Mouse (Mus musculus): ENCODE data around the gene Art3. TPM values are rescaled to one million over a fixed set of nuclear protein-coding genes. Genes with fewer than 3 reads are reported as not detected.

Gene Art3
- total RNA-seq, 2 experiments from 2014 or later: 10.2 to 11.8 TPM

DNA sequence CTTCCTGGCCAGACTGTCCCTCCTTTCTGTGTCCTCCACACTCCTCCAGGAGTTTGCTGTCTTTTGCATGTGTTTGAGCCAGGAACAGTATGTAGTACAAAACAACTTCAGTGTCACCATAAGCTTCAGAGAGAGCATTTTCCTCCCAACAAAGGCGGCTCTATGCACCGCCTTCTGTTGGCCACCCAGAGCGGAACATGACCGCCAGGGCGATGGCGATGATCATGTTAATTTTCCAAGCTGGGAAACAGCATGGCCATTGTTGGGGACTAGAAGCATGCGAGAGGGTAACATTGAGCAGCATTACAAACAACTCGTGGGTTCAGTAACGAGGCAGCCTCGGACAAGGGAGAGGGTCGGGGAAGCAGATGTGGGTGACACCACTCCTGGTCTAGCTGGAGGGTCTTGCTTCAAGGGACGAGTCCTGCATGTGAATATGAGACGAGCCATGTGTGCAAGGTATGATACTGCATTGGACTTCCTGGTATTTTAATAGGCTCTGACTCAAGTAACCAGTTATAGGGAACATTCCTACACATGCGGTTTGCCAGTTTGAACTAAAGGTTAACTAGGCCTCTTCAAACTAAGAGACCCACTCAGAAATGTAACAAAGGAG, 39.8 kb downstream of the Art3 start:
- DNase-seq (ENCODE audit: low spot score in 2 of 2): no peak
- intact Hi-C loops (cut with DNase I): no loop called here

DNA sequence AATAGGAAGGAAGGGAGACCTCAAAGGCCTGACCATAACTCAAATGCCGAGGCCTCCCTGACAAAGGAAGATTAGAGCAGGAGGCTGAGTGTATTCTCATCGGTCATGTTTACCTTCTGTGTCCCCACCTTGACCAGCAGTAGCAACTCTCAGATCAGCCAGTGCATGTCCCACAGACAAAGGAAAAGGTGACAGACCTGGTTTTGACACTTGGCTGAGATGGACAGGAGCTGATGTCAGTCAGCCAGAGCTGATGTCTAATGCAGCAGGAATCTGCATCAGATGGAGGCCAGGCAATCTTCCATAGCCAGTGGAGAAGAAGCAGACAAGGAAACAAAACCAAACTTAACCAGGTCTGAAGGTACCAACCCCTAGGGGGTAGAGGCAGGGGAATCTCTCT, 41.0 kb downstream of the Art3 start:
- no peak for DNase-seq (ENCODE audit: low spot score in 2 of 2)
- intact Hi-C loops (cut with DNase I): no loop called here

DNA sequence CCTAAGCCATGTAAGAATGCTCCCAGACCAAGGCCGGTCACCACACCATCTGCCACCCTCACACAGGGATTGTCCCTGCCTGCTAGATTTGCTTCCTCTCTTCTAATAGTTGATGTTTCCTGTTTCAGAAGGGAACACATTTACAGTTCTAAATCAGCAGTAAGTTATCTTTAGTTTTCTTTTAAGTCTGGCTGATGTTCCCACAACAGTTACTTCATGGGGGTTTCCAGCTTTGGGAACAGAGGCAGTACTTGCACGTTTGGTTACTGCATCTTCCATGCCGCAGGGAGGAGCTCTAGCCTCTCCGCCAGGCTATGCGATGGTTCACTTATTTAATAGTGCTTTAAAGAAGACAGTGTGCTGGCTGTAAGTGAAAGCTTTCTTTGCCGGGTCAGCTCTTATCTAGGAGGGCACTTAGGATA, 43.1 kb downstream of the Art3 start:
- DNase-seq (ENCODE audit: low spot score in 2 of 2): no peak
- intact Hi-C loops (cut with DNase I): no loop called here

DNA sequence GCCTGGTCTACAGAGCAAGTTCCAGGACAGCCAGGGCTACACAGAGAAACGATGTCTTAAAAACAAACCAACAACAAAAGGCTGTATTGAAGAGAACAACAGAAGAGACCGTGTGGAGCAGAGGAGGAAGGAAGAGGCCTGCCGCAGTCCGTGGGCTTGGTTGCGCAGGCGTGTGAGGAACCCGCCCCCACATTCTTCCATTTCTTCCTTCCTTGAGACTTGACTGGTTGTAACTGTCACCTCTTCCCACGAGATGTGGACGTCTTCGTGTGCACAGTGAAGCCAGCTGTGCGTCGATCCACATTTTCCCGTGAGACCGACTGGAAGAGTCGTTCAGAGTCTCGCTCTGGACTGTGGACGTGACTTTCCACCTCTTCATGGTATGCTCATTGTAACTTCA, 43.7 kb downstream of the Art3 start:
- intact Hi-C loops (cut with DNase I): no loop called here
- no peak for DNase-seq (ENCODE audit: low spot score in 2 of 2)

DNA sequence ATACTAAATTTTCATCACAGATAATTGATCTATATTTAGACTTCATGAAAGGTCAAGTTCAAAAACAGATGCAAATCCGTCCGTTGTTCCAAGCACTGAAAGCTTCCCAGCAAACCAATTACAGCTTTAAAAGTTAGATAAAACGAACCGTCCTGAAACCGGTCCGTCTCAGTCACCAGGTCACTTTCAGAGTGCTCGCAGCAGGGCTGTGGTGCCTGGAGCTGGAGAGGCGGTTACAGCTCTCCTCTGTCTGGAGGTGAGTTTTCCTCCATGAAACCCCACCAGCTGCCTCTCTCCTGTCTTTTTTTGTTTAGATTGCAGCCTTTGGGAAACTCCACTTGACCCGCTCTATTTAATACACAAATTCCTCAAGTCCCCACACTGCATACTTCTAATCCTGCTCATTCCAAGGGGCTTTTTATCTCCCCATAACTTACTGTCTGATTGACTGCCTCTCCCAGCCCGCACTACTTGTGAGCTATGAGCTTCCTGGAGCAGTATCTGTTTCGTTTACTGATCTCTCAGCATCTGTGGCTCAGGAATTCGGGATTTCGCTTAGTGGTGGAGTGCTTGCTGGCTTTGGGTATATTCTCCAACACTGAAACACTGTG, 45.3 kb downstream of the Art3 start:
- intact Hi-C loops (cut with DNase I): no loop called here

DNA sequence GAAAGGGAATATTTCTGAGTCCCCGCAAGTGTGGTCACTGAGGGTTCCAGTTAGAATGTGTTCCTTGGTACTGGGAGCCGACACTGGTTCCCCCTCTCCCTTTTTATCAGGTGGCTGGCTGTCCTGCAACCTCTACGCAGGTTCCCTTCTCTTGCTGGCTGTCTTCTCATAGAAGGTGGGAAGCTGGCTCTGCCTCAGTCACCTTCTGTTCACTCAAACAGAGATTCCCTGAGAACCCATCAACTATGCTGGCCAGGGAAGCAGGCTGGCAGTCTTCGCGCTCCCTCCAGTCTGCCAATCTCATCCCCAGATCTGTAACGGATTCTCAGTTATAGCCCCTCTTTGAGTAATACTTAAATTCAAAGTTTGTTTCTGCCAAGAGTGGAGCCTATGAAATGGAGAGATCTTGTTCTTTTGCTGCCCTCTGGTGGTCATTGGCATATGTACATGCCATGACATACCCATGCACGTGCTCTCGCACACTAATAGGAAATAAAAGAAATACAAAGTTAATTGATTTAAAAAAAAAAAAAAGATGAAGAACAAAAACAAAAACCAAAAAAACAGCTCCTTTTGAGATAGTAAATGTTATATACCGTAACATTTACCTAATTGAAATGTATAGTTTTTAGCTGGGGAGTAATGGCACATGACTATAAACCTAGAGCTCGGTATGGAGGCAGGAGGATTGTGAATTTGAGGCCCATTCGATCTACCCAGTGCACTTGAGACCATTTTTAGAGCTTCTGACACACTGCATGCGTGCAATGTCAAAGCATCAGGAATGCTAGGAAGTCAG, 50.1 kb downstream of the Art3 start:
- intact Hi-C loops (cut with DNase I): loop anchor here (1.0 kb wide), 1 partner anchor 69 kb away; no protein-coding TSS in a partner anchor
- DNase-seq (ENCODE audit: low spot score in 2 of 2): peak; percentile 89 to 91

More for the DNA sequence above, 45.3 kb downstream of the Art3 start:
- no peak for DNase-seq (ENCODE audit: low spot score in 2 of 2)

DNA sequence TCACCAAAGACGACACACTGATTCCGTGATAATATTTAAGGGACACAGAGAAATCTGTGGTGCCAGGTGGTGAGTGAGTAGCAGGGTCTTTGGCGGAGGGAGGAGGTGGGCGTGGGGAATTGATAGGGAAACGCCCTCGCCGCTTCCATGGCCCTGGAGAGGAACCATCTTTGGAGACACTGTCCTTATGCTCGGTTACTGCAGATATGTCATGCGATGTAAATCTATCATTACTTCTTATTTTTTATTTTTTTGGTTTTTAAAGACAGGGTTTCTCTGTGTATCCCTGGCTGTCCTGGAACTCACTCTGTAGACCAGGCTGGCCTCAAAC, 50.7 kb downstream of the Art3 start:
- DNase-seq (ENCODE audit: low spot score in 2 of 2): no peak
- intact Hi-C loops (cut with DNase I): no loop called here

DNA sequence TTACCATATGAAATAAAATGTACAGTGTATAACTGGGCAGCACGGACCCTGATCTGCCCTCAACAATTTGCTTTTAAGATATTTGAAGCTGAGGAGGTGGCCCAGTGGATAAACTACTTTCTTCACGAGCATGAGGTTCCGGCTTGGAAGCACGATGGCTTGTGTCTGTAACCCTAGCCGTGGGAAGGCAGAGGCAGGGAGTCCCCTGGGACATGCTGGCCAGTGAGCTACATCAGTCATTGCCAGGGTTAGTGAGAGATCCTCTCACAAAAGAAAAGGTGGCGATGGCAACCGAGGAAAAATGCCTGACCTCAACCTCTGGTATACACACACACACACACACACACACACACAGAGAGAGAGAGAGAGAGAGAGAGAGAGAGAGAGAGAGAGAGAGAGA, 52.1 kb downstream of the Art3 start:
- DNase-seq (ENCODE audit: low spot score in 2 of 2): no peak
- intact Hi-C loops (cut with DNase I): no loop called here

DNA sequence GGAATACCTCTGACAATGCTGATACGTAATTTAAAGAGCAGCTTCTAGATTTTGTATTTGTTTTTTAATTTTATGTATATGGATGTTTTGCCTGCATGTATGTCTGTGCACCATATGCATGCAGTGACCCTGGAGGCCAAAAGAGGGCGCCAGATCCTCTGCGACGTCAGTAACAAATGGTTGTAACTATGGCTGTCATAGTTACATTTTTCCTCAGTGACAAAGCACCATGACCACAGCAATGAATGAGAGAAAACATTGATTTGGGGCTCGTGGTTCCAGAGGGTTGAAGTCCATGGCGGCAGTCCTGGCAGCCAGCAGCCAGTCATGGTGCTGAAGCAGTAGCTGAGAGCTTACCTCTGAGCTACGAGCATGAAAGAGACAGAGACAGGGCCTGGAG, 53.2 kb downstream of the Art3 start:
- peak in 1 of 2 experiments; percentile 41 for DNase-seq (ENCODE audit: low spot score in 2 of 2)
- intact Hi-C loops (cut with DNase I): no loop called here

DNA sequence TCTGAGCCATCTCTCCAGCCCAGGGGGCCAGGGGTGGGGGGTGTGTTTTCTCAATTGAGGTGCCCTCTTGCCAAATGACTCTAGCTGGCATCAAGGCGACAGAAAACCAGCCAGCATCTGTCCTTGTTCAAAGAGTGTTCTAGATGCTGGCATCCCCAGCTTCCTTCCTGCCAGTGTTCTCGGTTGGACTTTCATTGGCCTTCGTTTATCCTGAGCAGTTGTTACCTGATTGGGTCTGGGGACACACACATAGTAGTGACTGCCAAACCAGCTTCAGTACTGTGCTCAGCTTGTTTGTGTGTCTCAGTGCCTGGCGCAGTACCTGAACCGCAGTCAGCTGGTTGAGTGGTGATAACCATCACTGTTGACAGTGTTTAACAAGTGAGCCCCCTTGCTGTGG, 54.5 kb downstream of the Art3 start:
- intact Hi-C loops (cut with DNase I): no loop called here
- no peak for DNase-seq (ENCODE audit: low spot score in 2 of 2)

DNA sequence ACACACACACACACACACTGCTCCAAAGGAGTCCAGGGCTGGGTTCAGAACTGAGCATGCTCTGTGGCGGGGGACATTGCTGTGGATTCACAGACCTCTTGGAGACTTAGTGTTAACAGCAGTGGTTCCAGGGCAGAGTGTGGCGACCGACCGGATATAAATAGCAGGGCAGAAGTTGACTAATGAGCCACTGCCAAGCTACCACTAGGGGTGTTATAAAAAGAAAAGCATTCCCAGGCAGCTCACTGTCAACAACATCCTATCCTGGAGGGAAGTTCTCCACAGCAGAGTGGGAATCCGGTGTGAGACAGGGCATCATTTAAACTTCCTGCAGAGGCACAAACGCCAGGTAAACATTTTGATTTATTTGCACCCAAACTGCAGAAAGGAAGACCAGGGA, 55.0 kb downstream of the Art3 start:
- intact Hi-C loops (cut with DNase I): no loop called here
- peak in 1 of 2 experiments; percentile 25 for DNase-seq (ENCODE audit: low spot score in 2 of 2)

DNA sequence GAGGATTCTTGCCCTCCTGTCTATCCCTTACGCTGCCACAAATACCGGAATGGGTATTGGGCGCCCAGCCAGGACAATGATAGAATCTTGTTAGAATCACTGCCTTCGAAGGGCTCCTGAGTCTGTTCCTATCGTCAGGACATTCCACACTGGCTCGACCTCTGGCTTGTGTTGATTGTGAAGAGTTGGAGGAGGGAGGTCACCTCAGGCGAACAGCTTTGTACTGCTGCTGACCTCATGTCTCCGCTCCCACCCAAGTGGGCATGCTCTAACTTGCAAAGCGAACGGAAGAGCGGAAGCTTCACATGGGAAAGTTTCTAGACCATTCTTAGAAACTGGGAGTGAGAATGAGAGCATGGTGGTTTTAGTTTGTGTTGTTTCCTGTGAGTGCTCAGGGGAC, 55.8 kb downstream of the Art3 start:
- no peak for DNase-seq (ENCODE audit: low spot score in 2 of 2)
- intact Hi-C loops (cut with DNase I): no loop called here

DNA sequence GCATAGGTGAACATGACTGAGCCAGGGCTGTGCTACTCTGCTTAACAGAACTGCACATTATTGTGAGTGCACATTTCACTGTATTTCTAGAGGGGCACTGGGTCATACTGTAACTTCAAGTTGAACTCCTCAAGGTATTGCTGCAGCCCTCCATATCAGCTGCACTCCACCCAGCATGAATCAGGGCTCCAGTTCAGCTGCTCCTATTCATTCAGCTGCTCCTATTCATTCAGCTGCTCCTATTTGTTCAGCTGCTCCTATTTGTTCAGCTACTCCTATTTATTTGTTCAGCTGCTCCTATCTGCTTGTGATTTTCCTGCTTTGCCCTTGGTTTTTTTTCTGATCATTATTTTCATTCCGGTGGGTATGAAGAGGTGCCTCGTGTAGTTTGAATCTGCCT, 58.4 kb downstream of the Art3 start:
- intact Hi-C loops (cut with DNase I): no loop called here
- no peak for DNase-seq (ENCODE audit: low spot score in 2 of 2)

DNA sequence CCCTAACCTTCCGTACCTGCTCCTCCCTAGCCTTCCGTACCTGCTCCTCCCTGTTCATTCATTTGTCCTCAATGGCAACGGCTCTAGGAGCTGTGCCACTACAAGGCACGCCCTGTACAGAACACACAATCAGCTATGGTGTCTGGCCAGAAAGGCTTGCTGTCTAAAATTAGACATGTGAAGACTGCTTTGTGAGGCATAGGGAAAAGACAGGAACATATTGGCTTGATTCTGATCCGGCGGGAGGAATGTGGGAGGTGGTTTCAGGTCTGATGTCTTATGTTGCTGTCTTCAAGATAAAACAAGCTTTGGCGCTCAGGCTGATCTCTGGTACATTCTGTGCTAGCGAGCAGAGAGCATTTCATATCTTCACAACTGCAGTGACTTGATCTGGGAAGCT, 59.0 kb downstream of the Art3 start:
- peak in 1 of 2 experiments; percentile 37 for DNase-seq (ENCODE audit: low spot score in 2 of 2)
- intact Hi-C loops (cut with DNase I): no loop called here

DNA sequence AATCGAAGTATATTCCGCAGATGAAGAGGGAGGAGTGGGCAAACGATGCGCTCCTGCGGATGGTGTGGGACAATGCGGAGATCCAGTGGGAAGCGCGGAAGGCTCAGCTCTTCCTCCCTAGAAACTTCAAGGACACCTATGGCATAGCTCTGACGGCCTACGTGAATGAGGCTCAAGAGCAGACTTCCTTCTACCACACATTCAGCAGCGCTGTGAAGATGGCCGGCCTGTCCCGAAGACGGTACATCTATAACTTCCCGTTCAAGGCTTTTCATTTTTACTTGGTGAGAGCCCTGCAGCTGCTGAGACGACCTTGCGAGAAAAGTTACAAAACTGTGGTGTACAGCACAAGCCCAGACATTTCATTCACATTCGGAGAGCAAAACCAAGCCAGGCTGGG, 60.9 kb downstream of the Art3 start:
- intact Hi-C loops (cut with DNase I): no loop called here
- no peak for DNase-seq (ENCODE audit: low spot score in 2 of 2)

DNA sequence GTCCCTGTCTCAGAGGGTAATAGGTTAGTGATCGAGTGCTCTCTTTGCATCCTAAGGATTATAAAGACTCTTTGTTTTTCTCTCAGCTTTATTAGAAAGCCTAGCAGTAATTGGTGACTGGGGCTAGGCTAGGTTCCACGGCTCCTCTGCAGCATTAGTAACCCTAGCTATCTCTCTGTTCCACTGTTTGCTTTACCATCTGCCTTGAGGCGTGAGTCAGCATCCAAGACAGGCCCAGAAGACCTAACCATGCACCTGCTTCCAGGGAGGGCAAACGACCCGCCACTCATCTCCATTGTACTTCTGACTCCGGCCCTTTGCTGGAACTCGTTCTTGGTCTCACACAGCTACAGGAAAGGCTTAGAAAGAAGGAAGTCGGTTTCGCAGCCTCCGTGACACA, 62.2 kb downstream of the Art3 start:
- DNase-seq (ENCODE audit: low spot score in 2 of 2): no peak
- intact Hi-C loops (cut with DNase I): no loop called here

DNA sequence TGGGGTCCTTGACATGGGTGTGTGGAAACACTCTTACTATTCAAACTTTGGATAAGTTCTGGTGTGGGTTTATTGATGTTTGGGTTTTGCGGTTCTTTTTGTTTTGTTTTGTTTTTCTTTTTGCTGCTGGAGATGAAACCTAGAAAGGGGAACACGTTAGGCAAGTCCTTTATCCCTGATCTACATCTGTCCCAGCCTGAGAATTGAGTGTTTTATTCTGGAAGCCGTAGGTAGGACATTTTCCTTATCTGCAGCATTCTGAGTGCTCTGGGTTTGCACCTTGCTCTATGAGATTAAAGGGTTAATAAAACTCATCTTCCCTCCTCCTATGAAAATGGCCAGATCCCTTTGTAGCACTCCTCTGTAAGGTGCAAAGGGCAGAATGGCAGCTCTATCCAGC, 64.1 kb downstream of the Art3 start:
- no peak for DNase-seq (ENCODE audit: low spot score in 2 of 2)
- intact Hi-C loops (cut with DNase I): no loop called here

DNA sequence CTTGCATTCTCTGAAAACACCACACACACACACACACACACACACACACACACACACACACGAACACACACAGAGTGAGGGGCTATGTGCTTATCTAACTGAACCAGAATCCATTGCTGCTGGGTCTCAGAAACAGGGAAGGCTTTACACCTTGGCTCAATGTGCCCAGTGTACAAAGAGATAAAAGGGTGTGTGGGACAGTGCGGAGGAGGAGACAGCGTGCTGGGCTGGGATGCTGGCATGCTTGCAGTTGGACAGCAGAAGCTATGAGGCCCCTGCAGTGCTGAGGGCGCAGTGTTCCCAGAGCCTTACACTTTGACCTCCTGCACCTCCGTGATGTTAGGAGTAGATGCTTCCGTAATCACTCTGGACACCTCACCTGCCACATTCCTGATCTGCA, 64.8 kb downstream of the Art3 start:
- no peak for DNase-seq (ENCODE audit: low spot score in 2 of 2)
- intact Hi-C loops (cut with DNase I): no loop called here

DNA sequence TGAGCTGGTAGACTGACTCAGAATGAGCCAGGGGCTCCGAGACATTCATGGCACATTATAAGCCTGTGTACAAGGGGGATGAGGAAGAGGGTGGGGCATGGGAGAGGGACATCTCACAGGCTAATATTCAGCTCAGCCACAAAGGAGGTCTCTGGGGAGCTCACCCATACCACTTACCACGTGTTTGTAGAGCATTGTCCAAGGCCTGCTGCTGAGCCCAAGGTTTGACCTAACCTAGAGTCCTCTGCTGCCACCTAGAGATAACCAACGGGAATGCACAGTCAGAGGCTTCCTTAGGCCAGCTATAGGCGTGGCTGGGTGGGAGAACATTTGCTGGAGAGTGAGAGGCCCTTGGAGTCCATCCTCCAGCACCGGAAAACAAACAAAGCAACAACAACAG, 66.5 kb downstream of the Art3 start:
- peak; percentile 72 to 81 for DNase-seq (ENCODE audit: low spot score in 2 of 2)
- intact Hi-C loops (cut with DNase I): no loop called here

DNA sequence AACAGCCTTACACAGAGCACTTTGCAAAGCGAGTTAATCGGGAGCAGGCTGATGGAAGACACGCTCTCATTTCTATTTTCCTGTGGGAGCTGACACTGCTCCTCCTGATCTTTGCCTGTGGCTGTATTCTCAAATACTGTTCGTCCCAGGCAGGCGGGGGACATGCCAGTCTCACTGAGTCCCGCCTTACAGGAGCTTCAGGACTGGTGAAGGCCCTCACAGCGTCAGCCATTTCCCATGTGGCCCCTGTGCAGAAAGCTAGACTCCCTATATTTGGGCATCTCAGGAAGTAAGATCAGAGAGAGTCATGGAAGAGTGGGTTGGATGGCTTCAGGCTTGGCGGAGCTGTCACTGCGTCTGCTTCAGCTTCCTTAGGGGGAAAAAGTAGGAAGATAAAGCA, 71.2 kb downstream of the Art3 start:
- intact Hi-C loops (cut with DNase I): no loop called here
- no peak for DNase-seq (ENCODE audit: low spot score in 2 of 2)
